Mouse (Mus musculus): ENCODE measurements at regions not wholly inside any gene's neighbourhood (a gene's known extent, or its start where the extent isn't known, plus 50 kb on each side); places are given as distances from the start of the nearest gene placed in this dataset.
A peak's percentile ranks its signal among the peaks of the same experiment; 100 is the strongest.

DNA sequence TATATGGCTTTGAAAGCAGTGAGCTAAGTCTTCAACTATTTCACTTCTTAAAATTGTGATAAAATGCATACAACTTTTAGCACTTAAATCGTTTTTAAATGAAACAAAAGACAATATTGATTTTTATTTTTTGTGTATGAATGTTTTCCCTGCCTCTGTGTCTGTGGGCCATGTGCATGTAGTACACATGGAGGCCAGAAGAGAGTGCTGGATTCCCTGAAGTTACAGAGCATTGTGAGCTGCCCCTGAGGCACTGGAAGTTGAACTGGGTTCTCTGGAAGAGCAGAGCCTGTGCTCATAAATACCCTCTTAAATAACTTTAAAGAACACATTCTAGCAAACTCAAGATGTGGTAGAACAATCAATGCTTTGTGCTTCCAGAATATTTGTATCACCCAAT, 61.8 kb upstream of the Gm6812 start:
- no peak for DNase-seq (ENCODE audit: low read depth)

DNA sequence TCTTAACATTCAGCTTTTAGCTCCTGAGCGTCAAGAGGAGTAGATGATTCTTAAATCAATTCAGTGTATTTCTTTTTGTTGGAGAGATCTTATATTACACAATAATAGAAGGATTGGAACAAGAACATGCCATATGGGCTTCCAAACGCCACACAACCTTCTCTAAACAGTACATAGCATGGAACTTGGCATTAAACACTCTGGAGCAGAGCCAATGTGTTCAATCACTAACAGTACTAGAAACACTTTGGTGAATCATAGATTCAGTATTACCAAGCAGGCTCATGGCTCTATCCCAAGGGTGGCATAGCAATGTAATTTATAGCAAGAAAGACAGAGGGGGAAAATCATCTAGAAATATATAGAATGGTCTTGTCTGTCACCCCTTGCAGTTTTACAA, 60.4 kb upstream of the Gm6812 start:
- no peak for DNase-seq (ENCODE audit: low read depth)

DNA sequence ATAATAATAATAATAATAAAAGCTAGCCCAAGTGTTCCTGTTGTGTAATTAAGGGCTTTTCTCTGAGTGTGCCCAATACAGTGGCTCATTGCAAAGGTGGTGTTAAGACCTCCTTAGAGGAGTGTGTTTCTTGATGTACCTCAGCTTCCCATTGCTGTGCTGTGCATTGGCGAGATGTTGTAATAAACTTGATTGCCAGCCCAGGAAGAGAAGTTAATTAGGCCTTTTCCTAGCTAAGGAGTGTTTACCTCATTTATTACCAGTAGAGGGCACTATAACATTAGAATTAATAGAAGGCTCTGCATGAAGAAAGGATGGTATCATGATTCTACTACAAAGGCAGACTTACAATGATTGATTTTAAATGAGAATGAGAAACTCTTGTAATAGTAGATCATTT, 57.9 kb upstream of the Gm6812 start:
- DNase-seq (ENCODE audit: low read depth): peak; percentile 0

DNA sequence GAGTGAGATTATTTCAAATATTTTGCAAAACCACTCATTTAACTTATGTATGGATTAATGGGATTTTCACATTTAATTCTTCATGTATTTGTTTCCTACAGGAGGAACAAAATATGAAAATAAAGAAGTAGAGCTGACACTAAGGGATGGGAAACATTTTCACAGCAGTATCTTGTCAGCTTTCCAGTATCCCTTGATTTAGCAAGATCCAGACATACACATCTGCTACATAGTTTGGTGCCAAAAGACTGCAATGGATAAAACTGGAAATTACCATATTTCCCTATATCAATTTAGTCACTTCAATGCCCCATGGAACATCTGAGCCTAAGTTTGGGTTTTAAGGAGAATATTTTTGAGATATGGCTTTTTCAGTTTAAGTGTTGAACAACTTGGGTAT, 52.9 kb upstream of the Gm6812 start:
- DNase-seq (ENCODE audit: low read depth): no peak
